Mouse (Mus musculus) thymus, postnatal 36 days (tissue): ENCODE data around the gene Sirt4.

Experiments
- DNase-seq, 2 experiments: peaks; one replicate each; pipeline ENCODE4 v3.0.0; 2022; ENCODE audit warnings: mixed read lengths in 2 of 2

Sirt4 gene

DNA sequence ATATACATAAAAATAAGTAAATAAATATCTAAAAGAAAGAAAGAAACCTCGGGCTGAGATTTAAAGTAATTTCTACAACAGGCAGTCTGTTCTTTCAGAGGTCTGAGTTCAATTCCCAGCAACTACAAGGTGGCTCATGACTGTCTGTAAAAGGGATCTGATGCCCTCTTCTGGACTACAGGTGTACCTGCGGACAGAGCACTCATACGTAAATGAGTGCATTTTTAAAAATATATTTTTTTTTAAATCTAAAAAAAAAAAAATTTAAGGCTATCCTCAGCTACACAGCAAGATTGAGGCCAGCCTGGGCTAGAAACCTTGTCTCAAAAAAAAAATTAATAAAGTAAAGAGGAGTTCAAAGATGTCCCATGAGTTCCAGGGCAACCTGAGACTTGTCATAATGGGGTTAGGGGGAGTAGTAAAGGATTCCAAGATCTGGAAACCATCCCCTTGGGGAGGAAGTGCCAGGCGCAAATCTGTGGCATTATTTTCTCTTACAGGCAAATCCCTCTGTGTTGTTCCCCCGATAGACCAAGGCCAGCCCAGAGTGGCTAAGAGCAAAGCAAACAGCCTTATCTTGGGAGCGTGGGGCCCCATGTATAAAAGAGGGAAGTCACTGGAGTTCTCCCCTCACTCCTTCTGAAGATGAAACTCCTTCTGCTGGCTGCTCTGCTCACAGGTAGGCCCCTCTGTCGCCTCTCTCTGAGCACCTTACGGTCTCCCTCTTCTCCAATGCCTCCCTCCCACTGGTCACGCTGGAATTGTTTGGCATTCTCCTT lies 18.7 kb downstream of the Sirt4 start, which contains the start of gene Pla2g1b:
TSS of gene Pla2g1b (plus strand) at position 621 of the 779 bp plus-strand sequence.
- DNase-seq = no peak

DNA sequence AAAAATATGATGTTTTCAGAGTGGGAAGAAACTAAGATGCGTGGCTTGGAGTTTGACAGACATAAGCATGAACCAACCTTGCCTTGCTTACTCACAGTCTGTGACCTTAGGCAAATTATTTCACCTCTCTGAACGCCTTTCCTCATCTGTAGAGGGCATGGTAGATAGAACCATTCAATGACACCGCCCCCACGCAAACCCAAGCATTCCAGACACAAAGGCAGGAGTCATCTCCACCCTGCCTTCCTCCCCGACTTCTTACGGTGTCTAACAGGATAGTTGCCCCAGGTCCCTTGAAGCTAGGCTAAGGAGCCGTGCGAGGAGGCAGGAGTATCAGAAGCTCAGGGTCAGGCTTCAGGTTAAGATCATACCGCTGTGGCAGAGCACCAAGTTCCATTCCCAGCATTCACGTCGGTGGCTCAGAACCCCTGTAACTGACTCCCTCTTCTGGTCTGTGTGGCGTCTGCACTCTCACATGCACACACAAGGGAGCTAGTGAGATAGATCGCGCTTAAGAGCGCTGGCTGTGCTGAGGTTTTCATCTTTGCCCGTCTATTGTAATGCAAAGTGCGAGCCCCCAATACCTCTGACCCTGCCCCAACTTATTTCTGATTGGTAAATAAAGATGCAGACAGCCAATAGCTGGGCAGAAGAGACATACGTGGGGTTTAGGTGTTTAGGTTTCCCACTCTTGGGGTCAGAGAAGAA lies 20.0 kb downstream of the Sirt4 start:
- DNase-seq = no peak

GRCm38 (mm10) chr5:115458918-115459317 lies 25.6 kb downstream of the Sirt4 start:
- DNase-seq = no peak

DNA sequence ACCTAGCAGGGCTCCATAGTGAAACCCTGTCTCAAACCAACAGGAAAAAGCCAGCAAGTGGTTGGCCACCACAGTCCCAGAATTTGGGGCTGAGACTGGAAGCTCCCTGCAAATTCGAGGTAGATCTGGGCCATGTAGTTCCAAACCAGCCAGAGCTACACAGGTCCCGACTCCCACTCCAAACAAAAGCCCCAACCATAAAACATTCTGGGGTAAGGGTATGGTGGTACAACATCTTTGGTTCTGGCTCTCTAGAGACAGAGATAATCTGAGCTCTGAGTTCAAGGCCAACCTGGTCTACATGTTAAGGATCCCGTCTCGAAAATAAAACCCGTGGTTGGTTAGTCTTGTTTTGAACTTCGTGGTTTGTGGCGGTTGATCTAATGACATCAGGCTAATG lies 28.7 kb downstream of the Sirt4 start:
- no peak for DNase-seq

- DNase-seq = no peak
These were observed 30.0 kb downstream of the Sirt4 start for GRCm38 (mm10) chr5:115454422-115455090.

- DNase-seq = no peak
These were observed 33.9 kb downstream of the Sirt4 start for GRCm38 (mm10) chr5:115450410-115451317.

DNA sequence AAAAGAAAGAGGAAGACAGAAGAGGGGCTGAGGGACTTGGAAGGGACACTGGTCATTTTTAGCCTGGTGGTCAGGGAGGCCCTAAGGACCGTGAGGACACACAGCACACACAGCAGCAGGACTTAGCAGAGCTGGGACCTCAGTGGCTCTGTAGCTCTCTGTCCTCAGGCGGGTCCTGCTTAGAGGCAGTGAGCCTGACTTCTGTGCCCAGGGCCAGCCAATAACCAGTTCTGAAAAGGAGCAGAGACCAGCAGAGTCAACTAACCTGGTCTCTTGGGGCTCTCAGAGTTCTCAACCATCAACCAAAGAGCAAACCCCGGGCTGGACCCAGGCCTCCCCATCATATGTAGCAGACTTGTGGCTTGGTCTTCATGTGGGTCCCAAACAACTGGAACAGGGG lies 35.3 kb downstream of the Sirt4 start:
- DNase-seq = no peak

GRCm38 (mm10) chr5:115447108-115447507 lies 37.4 kb downstream of the Sirt4 start:
- no peak for DNase-seq

GRCm38 (mm10) chr5:115444130-115444529 lies 40.4 kb downstream of the Sirt4 start:
- no peak for DNase-seq

DNA sequence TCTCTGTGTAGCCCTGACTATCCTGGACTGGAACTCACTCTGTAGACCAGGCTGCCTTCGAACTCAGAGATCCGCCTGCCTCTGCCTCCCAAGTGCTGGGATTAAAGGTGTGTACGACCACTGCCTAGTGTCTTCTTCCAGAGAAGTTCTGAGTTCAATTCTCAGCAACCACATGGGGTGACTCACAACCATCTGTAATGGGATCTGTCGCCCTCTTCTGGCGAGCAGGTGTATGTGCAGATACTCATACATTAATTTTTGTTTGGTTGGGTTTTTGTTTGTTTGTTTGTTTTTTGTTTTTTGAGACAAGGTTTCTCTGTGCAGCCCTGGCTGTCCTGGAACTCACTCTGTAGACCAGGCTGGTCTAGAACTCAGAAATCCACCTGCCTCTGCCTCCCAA lies 41.9 kb downstream of the Sirt4 start:
- DNase-seq = peak in 1 of 2 experiments; percentile 14

DNA sequence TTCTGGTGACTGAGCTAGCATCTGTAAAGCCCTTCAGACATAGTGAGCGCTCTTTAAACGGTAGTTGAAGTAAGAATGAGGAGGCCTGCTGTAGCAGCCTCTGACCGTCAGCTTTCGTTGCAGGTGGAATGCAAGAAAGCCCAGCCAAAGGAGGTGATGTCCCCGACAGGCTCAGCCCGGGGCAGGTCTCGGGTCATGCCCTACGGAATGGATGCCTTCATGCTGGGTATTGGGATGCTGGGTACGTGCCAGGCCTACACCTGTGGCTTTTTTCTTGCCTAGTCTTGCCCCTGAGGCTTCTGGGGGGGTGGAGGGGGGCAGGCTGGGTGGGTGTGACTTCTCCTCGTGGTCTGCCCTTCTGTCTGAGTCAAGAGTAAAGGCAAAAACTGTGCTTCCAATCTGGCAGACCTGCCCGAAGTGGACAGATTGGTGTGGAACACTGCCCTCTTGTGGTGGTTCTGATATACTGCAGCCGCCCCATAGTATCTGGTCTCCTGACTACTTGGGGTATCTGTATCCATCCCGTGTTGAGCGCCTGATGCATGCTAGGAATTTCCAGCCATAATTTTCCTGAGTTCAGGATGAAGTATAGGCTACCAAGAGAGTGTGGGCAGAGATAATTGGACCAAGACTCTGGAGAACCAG lies 43.2 kb downstream of the Sirt4 start:
- DNase-seq = peak; percentile 51 to 53

DNA sequence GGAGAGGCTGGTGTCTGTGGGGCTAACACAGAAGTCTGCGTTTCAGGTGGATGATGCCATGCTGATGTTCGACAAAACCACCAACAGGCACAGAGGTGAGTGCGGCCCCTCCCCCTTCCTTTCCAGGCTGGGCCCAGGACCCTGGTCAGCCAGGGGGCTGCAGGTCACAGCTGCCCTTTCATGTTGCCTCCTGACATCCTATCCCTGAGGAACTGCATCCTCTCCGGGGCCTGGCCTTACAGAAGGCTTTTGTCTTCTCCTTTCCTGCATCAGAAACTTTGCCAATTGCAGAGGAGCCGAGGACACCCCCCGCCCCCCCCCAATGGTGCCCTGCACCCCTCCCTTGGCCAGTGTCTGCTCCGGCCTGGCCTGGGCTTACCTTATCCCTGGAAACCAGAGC lies 45.9 kb downstream of the Sirt4 start:
- no peak for DNase-seq

DNA sequence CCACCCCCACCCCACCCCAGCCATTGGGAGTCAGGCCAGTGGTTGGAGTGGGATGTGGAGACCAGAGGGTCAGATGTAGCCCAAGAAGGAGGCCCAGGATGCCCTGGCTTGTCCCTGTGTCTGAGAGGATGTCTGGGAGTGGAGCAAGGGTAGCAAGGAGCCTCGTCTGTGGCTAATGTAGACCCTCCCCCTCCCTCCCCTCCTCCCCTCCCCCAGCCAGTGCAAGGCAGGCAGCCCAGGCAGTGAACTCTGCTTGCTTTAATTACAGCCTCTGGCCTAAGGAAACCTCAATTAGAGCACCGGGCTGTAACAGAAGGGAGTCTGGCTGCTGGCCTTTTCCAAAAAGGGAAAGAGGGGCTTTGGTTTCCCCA lies 46.6 kb downstream of the Sirt4 start:
- no peak for DNase-seq

GRCm38 (mm10) chr5:115437242-115437944 lies 47.1 kb downstream of the Sirt4 start:
- DNase-seq = no peak

- no peak for DNase-seq
These were observed 48.0 kb downstream of the Sirt4 start for GRCm38 (mm10) chr5:115436421-115437124.

DNA sequence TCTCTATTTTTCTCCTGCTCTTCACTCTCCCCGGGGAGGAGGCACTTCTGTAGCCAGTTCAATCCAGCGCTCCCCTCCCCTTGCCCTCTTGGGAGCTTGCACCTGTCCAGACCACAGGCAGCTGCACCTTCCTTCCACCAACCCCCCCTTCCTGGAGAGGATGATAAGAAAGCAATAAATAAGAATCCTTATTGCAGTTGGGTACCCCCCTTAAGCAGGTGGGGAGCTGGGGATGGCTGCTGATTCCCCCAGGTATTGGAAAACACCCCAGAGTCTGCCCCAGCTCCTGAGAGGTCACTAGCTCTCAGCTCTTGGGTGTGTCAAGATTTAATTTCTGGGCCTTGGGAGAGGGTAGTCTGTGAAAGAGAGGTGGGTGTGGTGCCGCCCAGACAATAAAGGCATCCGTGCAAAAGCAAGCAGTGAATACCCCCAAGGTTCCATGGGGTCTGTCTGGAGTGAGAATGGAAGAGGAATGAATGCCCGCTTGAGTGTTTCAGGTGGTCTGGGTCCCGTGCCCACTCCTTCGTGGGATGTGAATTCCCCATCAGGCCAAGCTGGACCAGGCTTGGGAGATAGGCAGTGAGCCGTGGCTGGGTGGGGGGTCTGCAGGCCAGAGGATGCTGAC lies 48.7 kb downstream of the Sirt4 start:
- no peak for DNase-seq

DNA sequence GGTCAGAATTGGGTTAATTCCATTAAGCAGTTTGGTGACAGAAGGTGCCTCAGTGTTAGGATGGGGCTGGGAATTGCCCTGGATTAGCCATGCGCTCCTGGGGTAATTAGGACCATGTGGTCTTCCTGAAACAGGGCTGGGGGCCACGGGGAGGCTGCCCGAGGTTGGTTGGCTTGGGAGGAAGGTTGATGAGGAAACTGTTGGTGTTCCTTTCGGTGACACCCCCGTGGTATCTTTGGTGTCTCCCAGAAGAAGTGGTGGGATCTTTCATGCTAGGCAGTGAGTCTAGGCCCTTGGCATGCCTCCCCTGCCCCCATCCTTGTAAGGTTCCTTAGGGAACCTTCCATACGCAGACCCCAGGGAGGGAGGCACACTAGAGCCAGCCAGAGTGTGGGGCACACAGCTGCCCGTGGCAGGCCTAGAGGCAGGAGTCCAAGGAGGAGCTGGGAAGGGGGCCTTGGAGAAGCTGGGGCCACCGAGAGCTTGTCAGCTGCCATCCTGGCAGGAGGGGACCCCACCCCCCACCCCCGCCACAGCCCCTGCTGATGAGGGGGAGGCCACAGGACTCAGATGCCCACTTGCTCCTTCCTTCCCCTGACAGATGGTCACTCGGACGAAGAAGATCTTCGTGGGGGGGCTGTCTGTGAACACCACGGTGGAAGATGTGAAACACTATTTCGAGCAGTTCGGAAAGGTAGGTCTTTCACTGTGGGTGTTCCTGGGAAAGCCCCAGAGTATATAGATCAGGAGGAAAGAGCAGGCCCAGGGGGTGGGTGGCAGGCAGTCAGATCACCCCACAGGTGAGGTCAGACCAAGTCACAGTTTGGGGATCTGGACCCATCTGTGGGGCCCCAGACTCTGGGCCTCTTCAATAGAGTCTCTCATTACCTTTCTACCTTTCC lies 49.4 kb downstream of the Sirt4 start:
- DNase-seq = no peak

DNA sequence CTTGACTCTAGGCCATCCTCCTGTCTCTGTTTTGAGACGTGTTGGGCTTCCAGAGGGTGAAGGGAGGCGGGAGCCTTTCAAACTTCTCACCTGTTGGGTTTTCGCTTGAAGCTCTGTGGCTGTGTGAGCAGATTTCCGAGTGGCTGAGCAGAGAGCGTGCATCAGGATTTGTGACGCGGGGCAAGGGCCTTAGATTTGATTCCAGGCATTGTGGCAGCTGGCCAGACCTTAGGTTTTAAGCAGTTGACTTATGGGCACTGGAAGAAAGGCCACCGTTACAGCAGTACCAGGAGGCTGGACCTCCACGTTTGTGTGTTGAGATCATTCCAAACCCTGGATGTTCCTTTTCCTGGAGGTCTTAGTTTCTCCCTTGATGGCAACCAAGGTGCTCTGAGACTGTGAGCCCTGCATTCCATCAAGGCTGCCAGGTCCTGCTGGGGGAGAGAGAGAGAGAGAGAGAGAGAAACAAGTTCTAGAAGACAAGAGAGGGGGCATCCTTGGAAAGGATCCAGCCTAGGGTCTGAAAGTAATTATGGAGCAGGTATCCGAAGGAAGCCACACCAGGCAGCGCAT lies 50.2 kb downstream of the Sirt4 start:
- no peak for DNase-seq

DNA sequence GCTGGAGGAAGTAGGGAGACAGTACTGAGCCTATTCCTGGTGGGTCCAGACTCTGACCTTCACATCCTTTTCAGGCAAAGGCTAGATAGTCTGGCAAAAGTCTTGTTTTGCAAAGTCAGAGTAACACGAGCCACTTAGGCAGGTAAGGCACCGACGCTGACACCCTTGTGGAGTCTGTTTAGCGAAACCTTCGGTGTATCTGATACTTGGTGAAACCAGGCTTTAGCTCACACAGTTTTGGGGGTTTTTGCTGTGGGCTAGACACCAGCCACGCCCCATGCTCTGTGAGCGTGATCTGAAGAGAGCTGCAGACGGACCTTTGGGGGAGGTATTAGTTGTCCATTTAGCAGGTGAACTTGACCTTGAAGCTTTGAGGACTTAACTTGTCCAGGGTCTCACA lies 51.3 kb downstream of the Sirt4 start:
- no peak for DNase-seq
